Mouse (Mus musculus) MEL (cell line): Measurements from ENCODE around the gene Olfr1241. TPM values are rescaled to one million over a fixed set of nuclear protein-coding genes. Genes with fewer than 3 reads are reported as not detected.

Experiments
- DNase-seq: peaks from one replicate; pipeline ENCODE4 v3.0.0; 2011; ENCODE audit warnings: low read depth, low spot score
- H3K27ac ChIP-seq: 2 replicates; pipeline ENCODE4 v1.5.1; 2012; ENCODE audit warnings: low read depth, mild to moderate bottlenecking, control low read depth, low read length, moderate library complexity; ENCODE audit not compliant: control insufficient read depth
- H3K27me3 ChIP-seq, 2 experiments: fragments of 150-350 bp in 1 of 2; sonication (generic) in 1 of 2; 2 replicates each; pipeline ENCODE4 v1.6.1; 2012; ENCODE audit warnings: low read length in 2 of 2, mild to moderate bottlenecking in 2 of 2, improper control_type of control experiment in 1 of 2, moderate library complexity in 1 of 2; ENCODE audit not compliant: insufficient read depth in 2 of 2, control insufficient read depth in 1 of 2
- H3K36me3 ChIP-seq, 2 experiments: 2 replicates each; pipeline ENCODE4 v1.6.1; 2012 to 2014; ENCODE audit warnings: low read length in 2 of 2, improper control_type of control experiment in 1 of 2, inconsistent platforms in 1 of 2, mild to moderate bottlenecking in 1 of 2; ENCODE audit not compliant: insufficient read depth in 2 of 2, control insufficient read depth in 1 of 2
- H3K4me1 ChIP-seq, 2 experiments: fragments of 150-350 bp in 1 of 2; sonication (generic) in 1 of 2; 2 replicates each; pipeline ENCODE4 v1.6.1; 2012; ENCODE audit warnings: low read length in 2 of 2, improper control_type of control experiment in 1 of 2, mild to moderate bottlenecking in 1 of 2; ENCODE audit not compliant: insufficient read depth in 2 of 2, control insufficient read depth in 1 of 2
- H3K4me3 ChIP-seq, 2 experiments: fragments of 150-350 bp in 1 of 2; sonication (generic) in 1 of 2; 2 replicates each; pipeline ENCODE4 v1.5.1; 2012; ENCODE audit warnings: low read depth in 2 of 2, low read length in 2 of 2, mild to moderate bottlenecking in 2 of 2, moderate library complexity in 2 of 2, control low read depth in 1 of 2, improper control_type of control experiment in 1 of 2; ENCODE audit not compliant: control insufficient read depth in 1 of 2, insufficient read depth in 1 of 2
- H3K79me2 ChIP-seq: 2 replicates; pipeline ENCODE4 v1.6.1; 2012; ENCODE audit warnings: mild to moderate bottlenecking, low read length, moderate library complexity; ENCODE audit not compliant: control insufficient read depth, poor library complexity, insufficient read depth
- H3K9ac ChIP-seq: 2 replicates; pipeline ENCODE4 v1.6.1; 2012; ENCODE audit warnings: low read depth, mild to moderate bottlenecking, control low read depth, low read length, moderate library complexity; ENCODE audit not compliant: control insufficient read depth, poor library complexity, severe bottlenecking
- H3K9me3 ChIP-seq: fragments of 150-350 bp; sonication (generic); replicated peaks from 2 replicates; pipeline ENCODE4 v1.6.1; 2012; ENCODE audit warnings: mild to moderate bottlenecking, low read length, improper control_type of control experiment, moderate library complexity; ENCODE audit not compliant: insufficient read depth
- BHLHE40 ChIP-seq: IDR thresholded peaks from 2 replicates; pipeline ENCODE4 v1.6.1; 2012; ENCODE audit warnings: low read depth, mild to moderate bottlenecking, inconsistent platforms, low read length, improper control_type of control experiment, borderline replicate concordance
- CHD1 ChIP-seq: IDR thresholded peaks from 2 replicates; pipeline ENCODE4 v1.6.1; 2012; ENCODE audit warnings: low read depth, mild to moderate bottlenecking, inconsistent platforms, low read length, improper control_type of control experiment
- CHD2 ChIP-seq: IDR thresholded peaks from 2 replicates; pipeline ENCODE4 v1.6.1; 2011; ENCODE audit warnings: low read length, improper control_type of control experiment
- ELF1 ChIP-seq: IDR thresholded peaks from 2 replicates; pipeline ENCODE4 v1.6.1; 2014; ENCODE audit warnings: low read depth, mild to moderate bottlenecking, inconsistent platforms, low read length, improper control_type of control experiment, moderate library complexity
- GABPA ChIP-seq: IDR thresholded peaks from 2 replicates; pipeline ENCODE4 v1.6.1; 2012; ENCODE audit warnings: low read depth, mild to moderate bottlenecking, inconsistent platforms, low read length, improper control_type of control experiment, moderate library complexity
- MYB ChIP-seq: IDR thresholded peaks from 2 replicates; pipeline ENCODE4 v1.6.1; 2011; ENCODE audit warnings: mild to moderate bottlenecking, low read depth, low read length, improper control_type of control experiment
- NRF1 ChIP-seq: IDR thresholded peaks from 2 replicates; pipeline ENCODE4 v1.6.1; 2014; ENCODE audit warnings: low read depth, mild to moderate bottlenecking, inconsistent platforms, low read length, improper control_type of control experiment, moderate library complexity; ENCODE audit not compliant: poor library complexity, insufficient read depth, severe bottlenecking
- POLR2AphosphoS5 ChIP-seq: IDR thresholded peaks from 2 replicates; pipeline ENCODE4 v1.6.1; 2012; ENCODE audit warnings: low read depth, borderline replicate concordance, mild to moderate bottlenecking, inconsistent platforms, low read length, moderate library complexity, mixed read lengths
- RCOR1 ChIP-seq: IDR thresholded peaks from 2 replicates; pipeline ENCODE4 v1.6.1; 2012; ENCODE audit warnings: low read depth, mild to moderate bottlenecking, inconsistent platforms, low read length, improper control_type of control experiment
- ZC3H11A ChIP-seq: IDR thresholded peaks from 2 replicates; pipeline ENCODE4 v1.6.1; 2012; ENCODE audit warnings: low read depth, mild to moderate bottlenecking, inconsistent platforms, low read length, improper control_type of control experiment
- ZNF384 ChIP-seq: IDR thresholded peaks from 2 replicates; pipeline ENCODE4 v1.6.1; 2012; ENCODE audit warnings: low read depth, mild to moderate bottlenecking, inconsistent platforms, low read length, improper control_type of control experiment
- polyA plus RNA-seq, 2 experiments: library from polyadenylated mRNA; stranded (reverse) in 1 of 2; unstranded in 1 of 2; fragments of >175 nt in 1 of 2; fragments of >200 nt in 1 of 2; gene quantifications; 2 replicates each; pipeline versions ENCODE4 v1.2.1 to v1.2.4; 2012; ENCODE audit warnings: low replicate concordance in 2 of 2, low read depth in 1 of 2; ENCODE audit not compliant: insufficient read length in 2 of 2, insufficient read depth in 1 of 2, missing spikeins in 1 of 2
- total RNA-seq: library from RNA; depleted of rRNA; stranded (reverse); fragments of 300-350 nt; gene quantifications from 2 replicates; pipeline ENCODE4 v1.2.3, GENCODE M21; 2012; rRNA removed

Olfr1241 gene
- not detected in 2 replicates for total RNA-seq
- not detected for polyA plus RNA-seq

- Histone ChIP-seq H3K79me2 (no peaks in the 10 kb centered on the region), H3K4me3 (no peak within 1 kb of the TSS), H3K4me1 (no peaks in the 10 kb centered on the region), H3K36me3 (no peaks in the 10 kb centered on the region), H3K9ac (no peak within 1 kb of the TSS), H3K27ac (no peak within 1 kb of the TSS), H3K27me3 (no peaks in the 10 kb centered on the region), H3K9me3 (no peaks in the 10 kb centered on the region)
- no peak for DNase-seq
- TF ChIP-seq CHD2 = no peak
- no peak for TF ChIP-seq ELF1
- TF ChIP-seq ZC3H11A = no peak
- TF ChIP-seq CHD1 = no peak
Observed at GRCm38 (mm10) chr2:89487026-89487425, at the start of gene Olfr1241. Olfr1241 (minus strand) TSS chr2:89487126.

GRCm38 (mm10) chr2:89531387-89531786, 44.5 kb upstream of the Olfr1241 start, which contains the start of gene Olfr1243:
Olfr1243 (minus strand) TSS chr2:89531487.
- Histone ChIP-seq H3K4me1 (no peaks in the 10 kb centered on the region), H3K27ac (no peak within 1 kb of the TSS), H3K9me3 (no peaks in the 10 kb centered on the region), H3K27me3 (no peaks in the 10 kb centered on the region), H3K36me3 (no peaks in the 10 kb centered on the region), H3K79me2 (no peaks in the 10 kb centered on the region), H3K9ac (no peak within 1 kb of the TSS), H3K4me3 (no peak within 1 kb of the TSS)
- DNase-seq = no peak
- TF ChIP-seq NRF1 (no peak), BHLHE40 (no peak), ELF1 (no peak), MYB (no peak)

- Histone ChIP-seq H3K27ac (no peak within 1 kb of the TSS), H3K9ac (no peak within 1 kb of the TSS), H3K4me3 (no peak within 1 kb of the TSS), H3K27me3 (no peaks in the 10 kb centered on the region), H3K79me2 (no peaks in the 10 kb centered on the region), H3K9me3 (no peaks in the 10 kb centered on the region), H3K4me1 (no peaks in the 10 kb centered on the region), H3K36me3 (no peaks in the 10 kb centered on the region)
- no peak for TF ChIP-seq POLR2AphosphoS5
- no peak for TF ChIP-seq GABPA
- TF ChIP-seq NRF1 = no peak
- TF ChIP-seq RCOR1 = no peak
- TF ChIP-seq ZNF384 = no peak
- DNase-seq = no peak
Observed at GRCm38 (mm10) chr2:89498235-89498634, 11.3 kb upstream of the Olfr1241 start, which contains the start of gene Olfr1242. Olfr1242 (minus strand) TSS chr2:89498335.
